Mouse (Mus musculus): Measurements from ENCODE around the gene Gm3336.

Gene Gm3336

DNA sequence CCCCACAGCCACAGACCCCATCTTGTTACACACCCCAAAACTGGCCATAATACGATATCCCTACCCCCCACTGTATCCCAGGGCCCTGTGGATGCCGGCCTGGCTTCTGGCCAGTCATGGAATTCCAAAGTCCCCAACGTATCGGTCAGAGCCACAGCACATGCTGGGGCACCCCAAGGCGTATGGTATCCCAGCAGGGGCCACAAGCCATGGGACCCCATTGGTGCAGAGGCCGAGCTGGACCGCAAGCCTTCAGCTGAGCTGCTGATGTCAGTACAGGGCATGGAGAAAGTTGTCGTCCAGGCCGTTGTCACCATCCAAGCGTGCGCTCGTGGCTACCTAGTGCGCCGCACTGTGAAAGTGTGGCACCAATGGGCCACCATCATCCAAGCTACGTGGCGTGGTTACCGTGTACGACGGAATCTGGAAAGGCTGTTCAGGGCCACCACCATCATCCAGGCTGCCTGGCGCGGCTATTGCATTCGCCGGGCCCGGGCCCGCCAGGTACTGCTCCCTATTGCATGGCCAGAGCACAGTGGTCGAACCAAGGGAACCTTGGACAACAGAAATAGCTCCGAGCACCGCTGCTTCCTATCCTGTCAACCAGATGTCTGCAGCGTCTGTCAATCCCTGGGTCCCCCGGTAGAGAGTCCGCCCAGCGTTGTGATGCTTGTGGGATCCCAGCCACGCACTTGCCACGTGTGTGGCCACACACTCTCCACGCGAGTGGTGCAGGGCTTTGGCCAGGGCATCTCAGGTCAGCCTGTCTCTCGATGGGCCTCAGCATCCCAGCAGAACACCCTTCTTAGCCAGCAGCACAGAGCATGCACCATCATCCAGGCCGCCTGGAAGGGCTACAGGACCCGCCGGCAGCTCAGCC is 1.6 kb upstream of the Gm3336 start:
- no peak for DNase-seq (ENCODE audit: low read depth, low spot score)

DNA sequence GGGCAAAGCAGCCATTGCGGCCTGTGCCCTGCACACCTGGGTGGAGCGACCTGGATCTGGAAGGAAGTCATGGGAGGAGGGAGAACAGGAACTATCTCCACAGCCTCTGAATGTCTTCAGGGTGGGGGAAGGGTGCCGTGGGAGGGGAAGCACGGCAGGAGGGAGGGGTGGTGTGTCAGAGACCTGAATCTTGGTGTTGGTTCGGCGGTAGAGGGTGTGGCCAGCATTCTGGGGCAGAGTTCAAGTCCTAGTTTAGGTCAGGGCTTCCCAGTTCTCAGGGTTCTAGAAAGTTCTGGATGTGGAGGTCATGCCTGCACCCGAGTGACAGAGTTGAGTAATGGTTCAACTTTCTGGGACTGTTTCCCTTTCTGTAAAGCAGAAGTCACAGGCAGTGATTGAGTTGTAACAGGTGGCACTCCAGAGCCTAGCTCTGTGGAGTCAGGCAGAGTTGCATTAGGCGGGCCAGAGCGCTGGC is 1.5 kb downstream of the Gm3336 start:
- peak; percentile 15 for DNase-seq (ENCODE audit: low read depth, low spot score)

DNA sequence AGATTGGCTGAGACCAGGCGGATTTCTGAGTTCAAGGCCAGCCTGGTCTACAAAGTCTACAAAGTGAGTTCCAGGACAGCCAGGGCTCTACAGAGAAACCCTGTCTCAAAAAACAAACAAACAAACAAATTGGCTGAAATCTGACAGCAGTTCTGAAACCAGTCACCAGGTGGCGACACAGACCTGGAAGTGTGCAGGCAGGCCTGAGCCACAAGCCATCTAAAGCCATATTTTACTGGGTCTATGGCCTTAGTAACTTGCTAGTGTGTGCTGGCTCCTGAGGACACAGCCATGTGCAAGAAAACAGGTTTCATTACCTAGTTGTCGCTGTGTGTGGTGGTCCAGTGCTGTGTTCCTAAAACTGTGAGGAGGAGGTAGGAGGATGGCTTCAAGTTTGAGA is 2.4 kb downstream of the Gm3336 start:
- DNase-seq (ENCODE audit: low read depth, low spot score), result peak; percentile 89

DNA sequence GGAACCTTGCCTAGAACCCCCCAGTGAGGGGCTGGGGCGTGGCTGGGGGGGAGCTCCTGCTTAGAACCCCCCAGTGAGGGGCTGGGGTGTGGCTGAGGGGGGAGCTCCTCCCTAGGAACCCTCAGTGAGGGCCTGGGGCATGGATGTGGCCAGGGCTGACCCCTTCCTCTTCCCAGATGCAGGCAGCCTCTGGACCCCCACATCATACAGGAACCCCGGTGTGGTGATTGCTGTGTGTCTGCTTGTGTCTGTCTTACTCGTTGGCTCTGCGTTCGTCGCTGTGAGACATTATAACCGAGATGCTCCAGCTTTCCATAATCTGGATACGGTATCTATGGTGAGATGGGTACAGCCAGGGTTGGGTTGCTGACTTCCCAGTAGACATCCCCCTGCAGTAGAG is 3.3 kb downstream of the Gm3336 start:
- DNase-seq (ENCODE audit: low read depth, low spot score), result no peak

DNA sequence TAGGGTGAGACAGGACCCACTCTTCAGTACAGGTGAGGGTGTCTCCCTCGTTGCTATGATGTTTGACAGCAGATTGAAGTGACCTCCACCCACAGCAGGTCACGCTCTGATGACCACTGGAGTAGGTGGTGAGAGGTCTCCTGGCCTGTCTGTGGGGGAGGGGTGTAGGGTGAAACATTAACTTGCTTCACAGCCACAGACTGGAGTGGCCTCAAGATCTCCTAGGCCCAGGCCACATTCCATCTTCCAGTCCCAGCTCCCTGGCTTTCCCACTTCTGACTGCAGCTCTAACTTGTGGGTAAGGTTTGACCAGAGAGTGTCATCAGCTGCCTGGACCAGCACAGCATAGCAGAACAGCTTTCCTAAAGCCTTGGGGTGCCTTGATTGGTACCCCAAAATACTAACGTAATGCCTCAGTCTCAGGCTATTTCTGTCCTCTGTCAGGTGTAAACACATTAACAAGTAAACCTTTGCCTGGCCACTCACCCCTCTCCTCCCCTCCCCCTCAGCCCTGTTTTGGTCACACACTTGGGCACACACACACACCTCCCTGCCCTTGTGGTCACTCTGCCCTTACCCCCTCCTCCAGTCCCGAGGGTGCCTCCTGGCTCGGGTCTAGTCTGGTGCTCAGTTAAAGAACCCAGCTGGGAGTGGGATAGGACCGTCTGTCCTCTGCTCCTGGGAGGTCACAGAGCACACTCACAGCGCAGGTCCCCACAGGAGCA is 5.3 kb downstream of the Gm3336 start, which contains the start of gene Pde4c:
TSS of gene Pde4c (plus strand) at position 235 of the 725 bp plus-strand sequence.
- no peak for DNase-seq (ENCODE audit: low read depth, low spot score)

DNA sequence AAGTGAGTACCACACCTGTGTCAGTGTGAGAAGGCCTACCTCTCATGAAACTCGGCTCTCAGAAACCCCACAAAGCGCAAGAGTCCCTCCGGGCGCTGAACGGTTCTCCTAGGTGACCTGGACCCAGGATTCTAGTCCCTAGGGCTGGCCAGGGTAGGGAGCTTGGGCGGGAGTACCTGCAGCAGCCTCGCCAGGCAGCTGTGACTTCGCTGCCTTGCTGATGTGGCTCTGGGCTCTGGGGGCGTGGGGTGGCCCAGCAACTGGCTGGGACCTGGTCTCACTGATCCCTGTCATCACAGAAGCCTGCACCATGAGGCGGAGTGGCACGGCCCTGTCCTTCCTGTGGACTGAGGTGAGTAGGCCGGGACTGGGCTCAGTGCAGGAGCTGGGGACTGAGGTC is 5.9 kb downstream of the Gm3336 start:
- no peak for DNase-seq (ENCODE audit: low read depth, low spot score)

DNA sequence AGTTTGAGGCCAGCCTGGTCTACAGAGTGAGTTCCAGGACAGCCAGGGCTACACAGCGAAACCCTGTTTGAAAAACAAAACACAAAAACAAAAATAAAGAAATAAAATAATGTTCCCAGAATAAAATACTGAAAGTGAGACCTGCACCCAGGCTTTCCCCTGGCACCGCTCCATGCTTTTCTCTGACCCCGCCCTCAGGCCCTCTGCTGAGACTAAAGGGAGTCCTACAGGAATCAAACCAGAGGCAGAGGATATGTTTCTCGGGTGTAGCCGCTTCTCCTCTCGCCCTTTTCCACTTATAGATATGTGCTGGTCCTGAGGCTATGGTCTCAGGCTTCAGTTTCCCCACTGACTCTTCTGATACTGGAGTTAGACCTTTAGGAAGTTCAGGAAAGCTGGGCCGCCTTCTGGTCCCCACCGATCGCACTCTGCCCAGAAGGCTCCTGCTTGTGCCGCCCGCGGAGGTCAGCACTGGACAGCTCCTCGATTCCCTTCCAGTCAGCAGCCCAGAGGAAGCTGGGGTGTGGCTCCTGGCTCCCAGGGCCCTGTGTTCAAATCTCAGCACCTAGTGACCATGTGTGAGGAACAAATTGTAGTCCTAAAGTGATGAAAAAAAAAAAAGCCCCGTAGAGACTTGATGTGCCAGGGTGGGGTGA is 7.6 kb downstream of the Gm3336 start:
- DNase-seq (ENCODE audit: low read depth, low spot score), result no peak

DNA sequence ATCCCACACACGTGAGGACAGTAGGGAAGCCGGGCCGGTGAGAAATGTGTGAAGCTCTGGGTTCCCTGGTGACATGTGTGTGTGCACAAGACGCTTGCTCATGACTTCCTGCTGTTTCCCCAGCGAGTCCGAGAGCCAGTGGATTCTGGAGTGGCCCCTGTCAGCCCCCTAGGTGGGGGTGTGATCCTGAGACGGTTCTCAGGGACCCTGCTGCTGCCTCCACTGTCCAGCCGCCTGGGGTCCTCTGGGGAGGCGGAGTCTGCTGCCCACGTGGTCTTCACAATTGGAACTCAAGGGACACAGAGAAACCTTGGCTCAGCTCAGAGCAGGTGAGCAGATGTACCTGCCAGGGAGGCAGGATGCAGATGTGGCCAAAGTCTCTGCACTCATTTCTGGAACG is 8.4 kb downstream of the Gm3336 start:
- no peak for DNase-seq (ENCODE audit: low read depth, low spot score)

DNA sequence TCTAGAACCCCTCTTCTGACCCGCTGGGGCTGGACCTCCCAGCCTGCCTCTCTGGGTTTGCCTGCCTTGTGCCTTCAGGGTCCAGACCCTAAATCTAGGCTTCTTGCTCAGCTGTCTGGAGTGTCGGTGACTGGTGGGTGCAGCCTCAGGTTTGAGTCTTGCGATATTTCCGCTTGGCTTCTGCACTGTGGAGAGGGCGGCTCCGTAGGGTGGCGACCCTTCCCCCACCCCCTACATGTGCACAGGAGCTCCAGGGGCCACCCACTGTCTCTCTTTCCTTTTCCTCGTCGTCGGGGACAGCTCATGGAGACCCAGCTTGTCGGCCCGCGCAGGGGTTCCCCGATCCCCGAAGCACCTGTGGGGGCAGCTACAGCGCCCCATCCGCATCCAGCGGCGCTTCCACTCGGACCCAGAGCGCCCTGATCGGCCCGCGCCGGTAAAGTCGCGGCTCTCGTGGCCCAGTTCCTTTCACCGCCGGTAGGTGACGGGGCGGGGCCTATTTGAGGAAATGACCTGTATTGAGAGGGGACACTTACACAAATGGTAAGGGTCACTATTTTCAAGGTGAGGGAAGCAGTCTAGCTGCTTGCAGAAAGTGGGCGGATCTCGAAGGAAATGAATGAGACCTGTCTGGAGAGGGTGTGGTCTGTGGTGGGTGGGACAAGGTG is 11.6 kb downstream of the Gm3336 start:
- DNase-seq (ENCODE audit: low read depth, low spot score), result peak; percentile 67

DNA sequence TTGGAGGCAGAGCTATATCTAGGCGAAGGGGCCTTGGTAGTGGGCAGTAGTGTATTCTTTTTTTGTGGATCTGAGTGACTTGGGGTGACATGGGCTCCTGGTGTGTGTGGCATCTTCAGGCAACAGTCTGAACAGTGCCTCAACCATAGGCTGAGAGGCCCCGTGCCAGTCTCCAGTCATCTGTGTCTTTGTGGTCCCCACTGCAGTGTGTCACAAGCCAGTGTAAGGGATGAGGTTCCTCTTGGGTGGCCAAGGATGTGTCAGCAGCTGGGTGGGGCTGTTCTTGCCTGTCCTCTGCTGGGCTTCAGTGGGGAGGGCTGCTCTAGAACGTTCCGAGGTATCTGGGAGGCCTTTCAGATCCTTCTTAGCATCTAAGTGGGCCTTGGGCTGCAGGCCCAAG is 12.6 kb downstream of the Gm3336 start:
- DNase-seq (ENCODE audit: low read depth, low spot score), result no peak

DNA sequence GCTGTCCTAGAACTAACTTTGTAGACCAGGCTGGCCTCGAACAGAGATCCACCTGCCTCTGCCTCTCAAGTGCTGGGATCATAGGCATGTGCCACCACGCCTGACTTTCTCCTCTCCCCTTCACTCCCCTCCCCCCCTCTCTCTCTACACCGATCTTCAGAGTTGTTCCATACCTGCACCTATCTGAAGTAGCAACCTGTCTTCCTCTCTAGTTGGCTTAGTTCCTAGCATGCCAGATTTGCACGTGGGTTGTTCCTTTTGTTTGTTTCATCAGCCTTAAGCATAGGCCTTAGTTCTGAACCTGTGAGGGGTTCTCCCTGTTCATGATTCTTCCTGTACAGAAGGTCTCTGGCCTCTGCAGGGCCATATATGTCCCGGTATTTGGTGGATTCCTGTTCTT is 19.4 kb downstream of the Gm3336 start:
- DNase-seq (ENCODE audit: low read depth, low spot score), result no peak

DNA sequence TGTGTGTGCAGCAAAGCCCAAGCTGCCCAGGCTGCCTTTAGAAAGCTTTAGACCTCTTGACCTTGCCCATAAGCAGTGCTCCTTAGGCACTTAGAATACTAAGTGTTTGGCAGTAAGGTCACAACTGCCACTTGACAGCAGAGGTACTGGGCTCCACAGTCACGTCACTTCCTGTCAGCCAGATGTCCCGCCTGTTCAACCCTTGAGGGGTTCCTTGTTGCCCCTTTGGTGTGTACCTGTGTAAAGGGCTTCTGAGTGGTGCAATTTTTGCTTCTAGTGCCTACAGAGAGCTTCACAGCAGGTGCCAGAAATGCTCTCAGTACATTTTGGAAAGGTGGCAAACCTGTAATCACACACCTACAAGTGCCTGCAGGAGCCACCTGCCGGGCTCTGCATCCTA is 19.9 kb downstream of the Gm3336 start:
- no peak for DNase-seq (ENCODE audit: low read depth, low spot score)

DNA sequence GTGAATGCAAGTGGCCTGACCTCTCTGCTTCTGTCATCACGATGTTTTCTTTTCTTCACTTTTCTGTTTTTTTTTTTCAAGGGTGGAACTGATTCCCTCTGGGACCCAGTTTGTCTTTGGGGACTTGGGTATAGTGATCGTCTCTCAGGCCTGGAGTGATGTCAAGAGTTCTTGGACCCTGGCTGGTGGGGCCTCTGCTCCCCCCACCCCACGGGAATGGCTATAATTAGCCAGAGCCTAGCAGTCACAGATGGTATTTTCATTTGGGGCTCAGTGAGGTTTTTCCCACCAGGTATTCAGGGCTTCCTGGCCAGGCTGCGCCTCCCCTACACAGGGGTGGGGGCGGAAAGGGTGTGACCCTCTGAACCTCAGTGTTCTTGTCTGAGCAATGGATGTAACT is 23.3 kb downstream of the Gm3336 start:
- DNase-seq (ENCODE audit: low read depth, low spot score), result no peak

DNA sequence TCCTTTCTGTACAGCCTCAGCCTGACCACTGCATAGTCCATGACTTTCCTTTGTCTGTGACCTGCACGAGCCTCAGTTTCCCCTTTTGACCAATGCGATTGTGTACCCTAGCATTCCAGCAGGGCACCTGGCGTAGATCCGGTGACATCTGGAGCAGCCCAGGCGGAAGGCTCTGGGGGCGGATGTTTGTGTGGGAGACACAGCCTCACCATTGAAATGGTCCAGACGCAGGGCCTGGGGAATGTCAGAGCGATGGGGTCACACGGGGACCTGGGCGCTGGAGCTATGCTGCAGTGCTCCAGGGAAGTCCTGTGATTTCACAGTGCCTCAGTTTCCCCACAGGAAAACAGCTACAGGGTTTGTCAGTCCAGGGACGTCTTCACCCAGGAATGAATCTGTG is 23.8 kb downstream of the Gm3336 start:
- no peak for DNase-seq (ENCODE audit: low read depth, low spot score)

DNA sequence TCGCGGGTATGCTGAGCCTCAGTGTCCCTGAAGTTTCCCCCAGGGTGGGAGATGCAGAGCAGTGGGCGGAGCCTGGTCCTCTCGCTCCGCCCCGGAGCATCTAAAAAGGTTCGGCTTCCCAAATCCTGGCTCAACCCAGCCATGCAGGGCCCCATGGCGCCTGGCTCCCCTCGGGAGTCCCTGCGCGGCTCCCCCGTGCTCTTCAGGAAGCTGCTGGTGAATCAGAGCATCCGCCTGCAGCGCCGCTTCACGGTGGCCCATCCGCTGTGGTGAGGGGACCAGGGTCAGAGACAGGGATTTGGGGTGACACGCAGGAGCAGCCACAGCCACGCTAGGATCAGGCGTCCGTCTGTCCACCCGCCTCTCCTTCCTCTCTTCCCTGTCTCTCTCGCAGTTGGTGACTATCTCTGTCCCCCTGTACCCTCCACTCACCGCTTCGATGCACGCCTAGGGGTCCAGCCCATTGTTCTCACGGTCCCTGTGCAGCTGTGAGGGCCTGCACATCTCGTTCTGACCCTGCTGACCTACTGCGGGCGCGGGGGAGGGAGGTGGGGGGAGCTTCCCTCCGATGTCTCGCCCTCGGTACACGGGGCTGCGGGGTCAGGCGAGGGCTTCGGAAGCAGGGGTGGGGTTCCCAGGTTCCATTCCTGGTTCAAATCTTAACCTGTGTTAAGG is 24.8 kb downstream of the Gm3336 start:
- peak; percentile 53 for DNase-seq (ENCODE audit: low read depth, low spot score)

DNA sequence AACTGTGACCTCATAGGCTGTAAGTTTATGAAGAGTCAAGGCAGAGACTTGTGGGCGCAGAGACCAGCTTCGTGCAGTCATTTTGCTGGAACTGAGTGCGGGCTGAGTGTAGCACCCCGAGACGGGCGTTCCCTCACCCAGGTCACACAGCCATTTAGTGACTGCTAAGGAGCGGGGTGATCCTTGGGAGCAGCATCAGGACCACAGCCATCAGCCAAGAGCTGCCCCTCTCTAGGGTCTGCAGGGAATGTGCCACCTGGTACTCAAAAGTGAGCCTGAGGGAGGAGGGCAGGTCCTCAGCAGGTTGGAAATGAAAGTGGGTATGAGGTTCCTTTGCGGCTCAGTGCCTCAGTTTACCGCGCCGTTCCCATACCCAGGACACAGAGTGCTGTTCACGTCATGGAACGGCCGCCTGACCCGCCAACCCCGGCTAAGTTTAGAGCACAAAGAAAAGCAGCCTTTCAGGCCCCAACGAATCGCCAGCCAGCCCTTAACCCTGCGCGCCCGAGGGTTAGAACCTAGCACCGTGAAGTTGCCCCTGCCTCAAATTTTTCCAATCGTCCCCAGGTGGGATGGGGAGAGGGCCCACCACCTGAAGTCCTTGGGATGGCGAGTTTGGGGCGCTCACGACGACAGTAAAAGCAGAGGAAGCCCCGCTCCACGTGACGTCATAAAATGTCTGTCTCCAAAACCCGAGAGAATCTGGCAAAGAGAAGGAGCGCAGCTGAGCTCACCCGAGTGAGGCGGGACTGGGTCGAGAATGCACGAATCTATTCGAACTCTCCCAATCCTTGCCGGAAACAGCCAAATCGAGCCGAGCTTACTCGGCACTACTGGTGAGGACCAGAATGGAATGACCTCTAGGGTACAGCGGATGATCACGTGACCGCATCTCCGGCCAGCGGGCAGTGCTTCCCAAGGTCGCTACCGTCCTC is 25.6 kb downstream of the Gm3336 start:
- DNase-seq (ENCODE audit: low read depth, low spot score), result peak; percentile 70

DNA sequence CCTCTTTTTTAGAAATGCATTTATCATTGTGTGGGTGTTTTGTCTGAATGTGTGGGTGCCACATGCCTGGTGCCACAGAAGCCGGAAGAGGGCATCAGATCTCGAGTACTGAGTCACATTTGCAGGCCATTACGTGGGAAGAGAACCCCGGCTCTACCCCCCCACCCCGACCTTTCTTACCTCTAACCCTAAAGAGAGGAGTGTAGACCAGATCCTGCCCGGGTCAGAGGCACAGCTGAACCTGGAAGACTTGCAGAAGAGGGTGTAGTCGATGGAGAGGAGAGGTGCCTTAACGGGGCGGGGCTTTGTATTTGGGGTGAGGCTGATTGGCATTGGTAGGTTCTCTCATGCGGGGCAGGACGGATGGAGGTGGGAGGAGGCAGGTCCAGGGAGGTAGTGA is 26.5 kb downstream of the Gm3336 start:
- DNase-seq (ENCODE audit: low read depth, low spot score), result peak; percentile 57

DNA sequence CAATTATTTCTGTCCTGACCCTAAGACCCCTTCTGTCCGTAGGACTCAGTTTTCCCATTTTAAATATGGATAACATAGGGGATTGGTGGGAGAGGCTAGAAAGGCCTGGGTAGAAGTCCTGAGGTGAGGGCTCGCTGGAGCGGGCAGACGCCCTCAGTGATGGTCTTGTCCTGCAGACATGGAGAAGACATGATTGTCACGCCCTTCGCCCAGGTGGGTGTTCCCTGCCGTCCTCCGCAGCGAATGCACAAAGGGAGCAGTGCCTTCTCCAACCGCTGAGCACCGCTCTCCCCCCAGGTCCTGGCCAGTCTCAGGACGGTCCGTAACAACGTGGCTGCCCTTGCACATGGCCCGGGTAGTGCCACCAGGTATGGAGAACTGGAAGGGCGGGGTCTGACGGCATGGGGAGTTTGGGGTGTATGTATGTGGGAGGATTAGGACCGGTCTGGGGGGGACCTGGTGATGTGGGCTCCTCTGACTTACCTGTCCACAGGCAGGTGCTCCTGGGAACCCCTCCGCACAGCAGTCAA is 27.4 kb downstream of the Gm3336 start:
- no peak for DNase-seq (ENCODE audit: low read depth, low spot score)

DNA sequence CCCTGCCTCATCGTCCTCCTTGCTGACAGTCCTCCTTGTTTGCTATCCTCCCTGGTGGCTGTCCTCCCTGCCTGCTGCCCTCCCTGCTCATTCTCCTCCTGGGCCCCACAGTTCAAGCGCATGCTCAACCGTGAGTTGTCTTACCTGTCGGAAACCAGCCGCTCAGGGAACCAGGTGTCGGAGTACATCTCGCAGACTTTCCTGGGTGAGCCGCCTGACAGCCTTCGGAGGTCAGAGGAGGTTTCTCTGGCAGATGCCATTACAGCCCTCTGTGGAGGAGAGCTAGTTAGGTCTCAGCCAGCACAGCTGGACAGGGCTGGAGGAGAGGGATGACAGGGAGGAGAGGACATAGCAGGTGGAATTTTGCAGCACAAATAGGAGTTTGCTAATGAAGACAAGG is 28.3 kb downstream of the Gm3336 start:
- no peak for DNase-seq (ENCODE audit: low read depth, low spot score)

All from CD4-positive, CD25-positive, alpha-beta regulatory T cell, adult 2 months (primary cell).